Mouse (Mus musculus) heart, embryonic 16.5 days (tissue): ENCODE data around the gene Cyren. TPM values are rescaled to one million over a fixed set of nuclear protein-coding genes. Genes with fewer than 3 reads are reported as not detected.

Source experiments
- ATAC-seq: fragments of 200-750 bp; cut with Nextera tagmentation; replicated peaks from 2 replicates; pipeline ENCODE4 v1.8.0; 2017; ENCODE audit warnings: moderate number of reproducible peaks; ENCODE audit not compliant: insufficient read depth, low FRiP score; ENCODE audit errors: extremely low read depth
- H3K27ac ChIP-seq: fragments of 300-500 bp; sonication (generic); 2 replicates; pipeline ENCODE4 v1.5.1; 2014; ENCODE audit warnings: mild to moderate bottlenecking, low read length, control low read depth, moderate library complexity
- H3K27me3 ChIP-seq: fragments of 300-500 bp; sonication (generic); 2 replicates; pipeline ENCODE4 v1.6.1; 2014; ENCODE audit warnings: low read length, mixed read lengths; ENCODE audit not compliant: control insufficient read depth, insufficient read depth
- H3K36me3 ChIP-seq: fragments of 300-500 bp; sonication (generic); 2 replicates; pipeline ENCODE4 v1.6.1; 2014; ENCODE audit not compliant: control insufficient read depth, insufficient read depth
- H3K4me1 ChIP-seq: fragments of 300-500 bp; sonication (generic); 2 replicates; pipeline ENCODE4 v1.6.1; 2014; ENCODE audit warnings: low read length, mixed read lengths; ENCODE audit not compliant: control insufficient read depth, insufficient read depth
- H3K4me2 ChIP-seq: fragments of 300-500 bp; sonication (generic); 2 replicates; pipeline ENCODE4 v1.6.1; 2014; ENCODE audit warnings: low read depth, mild to moderate bottlenecking, control low read depth, low read length
- H3K4me3 ChIP-seq: fragments of 300-500 bp; sonication (generic); 2 replicates; pipeline ENCODE4 v1.5.1; 2014; ENCODE audit warnings: mild to moderate bottlenecking, control low read depth, low read length
- H3K9ac ChIP-seq: fragments of 300-500 bp; sonication (generic); 2 replicates; pipeline ENCODE4 v1.6.1; 2014; ENCODE audit warnings: low read length, control low read depth
- H3K9me3 ChIP-seq: fragments of 300-500 bp; sonication (generic); replicated peaks from 2 replicates; pipeline ENCODE4 v1.6.1; 2016; ENCODE audit warnings: low read length; ENCODE audit not compliant: control insufficient read depth
- WGBS: fragments of 180-500 bp; shearing (Covaris S2); extraction: QIAGEN DNeasy Blood & Tissue Kit; methylation state at CpG from one replicate; pipeline ENCODE4 v1.1.7; 2014; 5-methylcytosine and 5-hydroxymethylcytosine counted together
- polyA plus RNA-seq: library from polyadenylated mRNA; unstranded; fragments of >200 nt; fragmentation: Nextera tagmentation; extraction: Ambion mirVana; gene quantifications from 2 replicates; pipeline ENCODE4 v1.2.1, GENCODE M21; 2015

The Cyren gene
- polyA plus RNA-seq, 1 experiment from 2014 or later: 9.7 TPM

- H3K4me1 ChIP-seq: peaks cover 44% of the 10 kb centered on the region
- H3K36me3 ChIP-seq: no peaks in the 10 kb centered on the region
- H3K27ac ChIP-seq: no peak overlapping the region
- ATAC-seq: no peak
- H3K4me3 ChIP-seq: no peak overlapping the region
- WGBS: 84% methylated on average over 7 of the region's 7 CpGs
- H3K27me3 ChIP-seq: no peaks in the 10 kb centered on the region
- H3K9me3 ChIP-seq: no peaks in the 10 kb centered on the region
- H3K4me2 ChIP-seq: no peak overlapping the region
- H3K9ac ChIP-seq: no peak overlapping the region
Observed at GRCm38 (mm10) chr6:34871929-34872328, 5.9 kb downstream of the Cyren start.

- H3K27ac ChIP-seq: no peak overlapping the region
- no peak overlapping the region for H3K4me2 ChIP-seq
- WGBS: 63% methylated on average over 5 of the region's 5 CpGs
- H3K27me3 ChIP-seq: no peaks in the 10 kb centered on the region
- no peaks in the 10 kb centered on the region for H3K9me3 ChIP-seq
- no peak for ATAC-seq
- H3K4me3 ChIP-seq: no peak overlapping the region
- H3K36me3 ChIP-seq: no peaks in the 10 kb centered on the region
- H3K4me1 ChIP-seq: peaks cover 36% of the 10 kb centered on the region
- H3K9ac ChIP-seq: no peak overlapping the region
Observed at GRCm38 (mm10) chr6:34870724-34871123, 7.1 kb downstream of the Cyren start.

GRCm38 (mm10) chr6:34870136-34870535 is 7.7 kb downstream of the Cyren start:
- H3K9ac ChIP-seq: peak overlapping the region; percentile 41; the same call in 1 of the 2 replicates
- 68% methylated on average over 5 of the region's 5 CpGs for WGBS
- ATAC-seq: no peak

GRCm38 (mm10) chr6:34869225-34869915 is 8.5 kb downstream of the Cyren start:
- Histone ChIP-seq H3K27me3 (no peaks in the 10 kb centered on the region), H3K4me1 (peaks cover 33% of the 10 kb centered on the region), H3K4me3 (no peak overlapping the region), H3K9ac (no peak overlapping the region; the same call in 1 of the 2 replicates), H3K9me3 (no peaks in the 10 kb centered on the region), H3K27ac (peak overlapping the region; percentile 71), H3K36me3 (no peaks in the 10 kb centered on the region), H3K4me2 (peak overlapping the region; percentile 29; the same call in 1 of the 2 replicates)
- no peak for ATAC-seq
- WGBS: 39% methylated on average over 13 of the region's 13 CpGs

More at GRCm38 (mm10) chr6:34870136-34870535, 7.7 kb downstream of the Cyren start:
- H3K36me3 ChIP-seq: no peaks in the 10 kb centered on the region
- H3K27ac ChIP-seq: peak overlapping the region; percentile 71
- H3K4me3 ChIP-seq: no peak overlapping the region
- no peaks in the 10 kb centered on the region for H3K9me3 ChIP-seq
- H3K27me3 ChIP-seq: no peaks in the 10 kb centered on the region
- no peak overlapping the region for H3K4me2 ChIP-seq
- H3K4me1 ChIP-seq: peaks cover 36% of the 10 kb centered on the region

DNA sequence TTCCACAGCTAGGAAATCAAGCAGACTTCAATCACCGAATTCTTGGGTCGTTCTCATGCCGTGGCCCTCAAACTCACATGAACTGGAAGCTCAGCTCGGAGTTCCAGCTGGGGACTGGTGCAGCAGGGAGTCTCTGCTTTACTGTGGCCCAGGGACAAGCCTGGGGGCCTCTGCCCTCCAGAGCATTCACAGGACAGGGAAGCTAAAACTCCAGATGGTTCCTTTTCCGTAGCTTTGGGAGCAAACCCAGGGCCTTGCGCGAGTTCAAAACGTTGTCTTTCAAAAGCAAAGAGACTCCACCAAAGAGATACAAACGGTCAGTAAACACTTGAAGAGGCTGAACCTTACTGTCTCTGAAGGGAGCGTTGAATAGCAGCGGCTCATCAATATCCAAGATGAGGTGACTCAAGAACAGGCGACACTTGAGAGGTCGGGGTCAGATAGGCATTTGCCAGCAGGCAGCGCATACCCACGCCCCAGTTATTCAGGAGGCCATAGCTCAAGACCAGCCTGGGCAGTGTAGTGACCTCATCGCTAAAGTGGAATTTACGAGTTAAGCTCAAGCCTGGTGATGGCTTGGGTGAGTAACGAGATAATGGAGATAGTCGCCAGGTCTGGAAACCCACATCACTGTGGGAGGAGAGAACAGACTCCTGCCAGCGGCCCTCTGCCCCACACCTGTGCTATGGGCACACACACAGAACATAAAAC is 9.2 kb downstream of the Cyren start:
- H3K36me3 ChIP-seq: no peaks in the 10 kb centered on the region
- H3K4me3 ChIP-seq: no peak overlapping the region
- 69% methylated on average over 20 of the region's 20 CpGs for WGBS
- H3K27me3 ChIP-seq: no peaks in the 10 kb centered on the region
- peak overlapping the region; percentile 0 for H3K27ac ChIP-seq
- no peaks in the 10 kb centered on the region for H3K9me3 ChIP-seq
- H3K4me2 ChIP-seq: no peak overlapping the region
- no peak for ATAC-seq
- H3K9ac ChIP-seq: no peak overlapping the region
- H3K4me1 ChIP-seq: peaks cover 36% of the 10 kb centered on the region

- ATAC-seq: no peak
- H3K9me3 ChIP-seq: no peaks in the 10 kb centered on the region
- H3K9ac ChIP-seq: no peak overlapping the region
- no peak overlapping the region for H3K4me3 ChIP-seq
- H3K4me1 ChIP-seq: peaks cover 40% of the 10 kb centered on the region
- no peak overlapping the region for H3K27ac ChIP-seq
- WGBS: 70% methylated on average over 10 of the region's 10 CpGs
- no peak overlapping the region for H3K4me2 ChIP-seq
- H3K36me3 ChIP-seq: no peaks in the 10 kb centered on the region
- no peaks in the 10 kb centered on the region for H3K27me3 ChIP-seq
Observed at GRCm38 (mm10) chr6:34867995-34868350, 9.9 kb downstream of the Cyren start.

GRCm38 (mm10) chr6:34867301-34867994 is 10.4 kb downstream of the Cyren start:
- H3K4me3 ChIP-seq: no peak overlapping the region
- no peaks in the 10 kb centered on the region for H3K9me3 ChIP-seq
- H3K36me3 ChIP-seq: no peaks in the 10 kb centered on the region
- no peak overlapping the region for H3K27ac ChIP-seq
- no peak overlapping the region for H3K9ac ChIP-seq
- no peak overlapping the region for H3K4me2 ChIP-seq
- 77% methylated on average over 16 of the region's 16 CpGs for WGBS
- ATAC-seq: no peak
- H3K4me1 ChIP-seq: peaks cover 43% of the 10 kb centered on the region
- no peaks in the 10 kb centered on the region for H3K27me3 ChIP-seq

GRCm38 (mm10) chr6:34866786-34867185 is 11.1 kb downstream of the Cyren start:
- WGBS: 69% methylated on average over 8 of the region's 8 CpGs
- H3K27me3 ChIP-seq: no peaks in the 10 kb centered on the region
- H3K27ac ChIP-seq: peak overlapping the region; percentile 84
- ATAC-seq: no peak
- no peaks in the 10 kb centered on the region for H3K9me3 ChIP-seq
- no peak overlapping the region for H3K4me2 ChIP-seq
- no peak overlapping the region for H3K9ac ChIP-seq
- no peaks in the 10 kb centered on the region for H3K36me3 ChIP-seq
- H3K4me1 ChIP-seq: peaks cover 43% of the 10 kb centered on the region
- H3K4me3 ChIP-seq: no peak overlapping the region
